Mouse (Mus musculus) spleen, adult 2 months (tissue): ENCODE results near the gene Psmd6. TPM values are rescaled to one million over a fixed set of nuclear protein-coding genes. Genes with fewer than 3 reads are reported as not detected.

Source experiments
- DNase-seq, 2 experiments: peaks; one replicate each; pipeline versions ENCODE4 v3.0.0 to v3.0.0-alpha.2; 2012 to 2021; ENCODE audit warnings: low spot score in 2 of 2, low read depth in 1 of 2
- H3K27ac ChIP-seq: fragments of 200-500 bp; 2 replicates; pipeline ENCODE4 v1.5.1; 2012; ENCODE audit warnings: low read length, inconsistent platforms; ENCODE audit not compliant: insufficient read depth
- H3K27me3 ChIP-seq: fragments of 200-500 bp; 2 replicates; pipeline ENCODE4 v1.6.1; 2012; ENCODE audit warnings: mild to moderate bottlenecking, moderate library complexity, low read length, inconsistent platforms; ENCODE audit not compliant: control insufficient read depth, insufficient read depth
- H3K36me3 ChIP-seq: fragments of 200-500 bp; 2 replicates; pipeline ENCODE4 v1.6.1; 2012; ENCODE audit warnings: mild to moderate bottlenecking, low read length, inconsistent platforms; ENCODE audit not compliant: control insufficient read depth, insufficient read depth
- H3K4me1 ChIP-seq: fragments of 200-500 bp; 2 replicates; pipeline ENCODE4 v1.6.1; 2011; ENCODE audit warnings: inconsistent platforms; ENCODE audit not compliant: control insufficient read depth, insufficient read depth, insufficient read length
- H3K4me3 ChIP-seq: fragments of 200-500 bp; 2 replicates; pipeline ENCODE4 v1.5.1; 2011; ENCODE audit warnings: mild to moderate bottlenecking, inconsistent platforms; ENCODE audit not compliant: insufficient read depth, insufficient read length; ENCODE audit errors: extremely low read depth
- CTCF ChIP-seq: fragments of 200-500 bp; IDR thresholded peaks from 2 replicates; pipeline ENCODE4 v1.5.1; 2011; ENCODE audit warnings: mild to moderate bottlenecking, inconsistent platforms; ENCODE audit not compliant: insufficient read depth, insufficient read length, insufficient replicate concordance; ENCODE audit errors: extremely low read depth
- POLR2A ChIP-seq: fragments of 200-500 bp; IDR thresholded peaks from 2 replicates; pipeline ENCODE4 v1.6.1; 2011; ENCODE audit warnings: low read depth, low read length, inconsistent platforms
- WGBS: fragments of 180-500 bp; shearing (Covaris S2); methylation state at CpG from one replicate; pipeline ENCODE4 v1.1.7; 2018; 5-methylcytosine and 5-hydroxymethylcytosine counted together
- polyA plus RNA-seq: library from polyadenylated mRNA; depleted of rRNA; stranded (reverse); fragments of >200 nt; gene quantifications from 2 replicates; pipeline ENCODE4 v1.2.3, GENCODE M21; 2012; rRNA removed

Gene Psmd6
- polyA plus RNA-seq, 1 experiment: 15.0 TPM

- TF ChIP-seq POLR2A (no peak), CTCF (no peak)
- no peaks in the 10 kb centered on the region for H3K27me3 ChIP-seq
- peaks cover 10% of the 10 kb centered on the region for H3K4me1 ChIP-seq
- 17% methylated on average over 5 of the region's 5 CpGs for WGBS
- no peak overlapping the region for H3K4me3 ChIP-seq
- no peaks in the 10 kb centered on the region for H3K36me3 ChIP-seq
- no peak for DNase-seq
- no peak overlapping the region for H3K27ac ChIP-seq
Measured at GRCm38 (mm10) chr14:14064486-14065141, 56.2 kb downstream of the Psmd6 start.

DNA sequence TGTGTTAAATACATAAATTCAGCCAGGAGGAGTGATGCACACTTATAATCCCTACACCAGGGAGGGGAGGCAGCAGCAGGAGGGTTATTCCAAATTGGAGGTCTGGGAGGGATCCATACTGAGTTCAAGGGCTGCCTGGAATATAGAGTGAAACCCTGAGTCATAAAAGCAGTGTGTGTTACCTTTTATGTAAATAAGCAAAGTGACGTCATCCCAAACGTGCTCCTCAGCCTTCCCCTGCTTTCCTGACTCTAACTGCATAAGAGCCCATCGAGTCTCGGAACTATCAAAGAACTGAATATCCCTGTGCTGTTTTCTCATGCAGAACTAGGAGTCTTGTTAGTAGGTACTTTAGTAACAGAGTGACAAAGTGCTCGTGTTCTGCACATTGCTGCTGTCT lies 57.4 kb downstream of the Psmd6 start:
- no peak for DNase-seq
- peaks cover 1% of the 10 kb centered on the region; the same call in 1 of the 2 replicates for H3K36me3 ChIP-seq
- no peaks in the 10 kb centered on the region for H3K27me3 ChIP-seq
- TF ChIP-seq POLR2A (no peak), CTCF (no peak)
- H3K4me1 ChIP-seq: peaks cover 10% of the 10 kb centered on the region
- no peak overlapping the region for H3K4me3 ChIP-seq
- no peak overlapping the region for H3K27ac ChIP-seq
- 85% methylated on average over 5 of the region's 5 CpGs for WGBS

DNA sequence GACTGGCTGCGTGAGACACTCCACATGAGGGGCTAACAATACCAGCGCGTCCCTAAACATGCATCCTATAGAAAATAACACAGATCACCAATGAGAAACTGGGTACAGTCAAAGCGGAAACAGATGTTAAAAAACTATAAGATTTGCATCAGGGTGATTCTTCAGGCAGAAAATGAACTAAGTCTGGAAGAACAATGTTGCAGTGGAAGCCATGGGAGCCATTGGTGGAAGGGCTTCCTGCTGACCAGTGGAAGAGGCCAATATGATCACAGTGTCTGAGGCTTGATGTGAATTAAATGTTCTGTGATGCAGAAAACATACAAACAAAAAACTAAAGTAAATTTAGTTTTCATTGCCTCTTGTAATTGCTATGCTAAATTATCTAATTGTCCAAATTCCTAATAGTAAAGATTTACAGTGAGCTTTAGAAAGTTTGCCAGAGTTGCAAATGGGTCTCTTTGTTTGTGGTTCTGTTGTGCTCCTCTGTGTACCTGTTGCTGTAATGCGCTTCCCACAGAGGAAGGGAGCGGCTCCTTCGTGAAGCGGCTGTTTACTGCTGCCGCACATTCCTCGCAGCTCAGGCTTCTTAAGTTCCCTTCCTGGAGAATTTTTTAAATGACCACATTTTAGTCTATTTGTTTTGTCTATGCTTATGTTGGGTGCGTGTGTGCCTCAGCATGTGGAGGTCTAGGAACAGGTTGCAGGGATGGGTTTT lies 58.1 kb downstream of the Psmd6 start:
- WGBS: 96% methylated on average over 11 of the region's 11 CpGs
- no peak for DNase-seq
- Histone ChIP-seq H3K27me3 (no peaks in the 10 kb centered on the region), H3K36me3 (peaks cover 1% of the 10 kb centered on the region; the same call in 1 of the 2 replicates), H3K4me3 (no peak overlapping the region), H3K27ac (no peak overlapping the region), H3K4me1 (peaks cover 10% of the 10 kb centered on the region)
- TF ChIP-seq CTCF: no peak
- TF ChIP-seq POLR2A: no peak

Other genes with a start within 250 kb of the Psmd6 start
- gene Gm281, start 206.5 kb downstream of the Psmd6 start, polyA plus RNA-seq: not detected in 2 replicates
- 20.3 and 24.3 TPM in 2 replicates for gene Atxn7, start 159.5 kb downstream of the Psmd6 start, polyA plus RNA-seq
- gene Thoc7, start 159.1 kb downstream of the Psmd6 start, polyA plus RNA-seq: 7.0 and 8.2 TPM in 2 replicates
- not detected in 2 replicates for gene Olfr720, start 65.9 kb upstream of the Psmd6 start, polyA plus RNA-seq
- not detected in 2 replicates for gene Olfr31, start 201.8 kb upstream of the Psmd6 start, polyA plus RNA-seq
- gene Il3ra, start 225.3 kb upstream of the Psmd6 start, polyA plus RNA-seq: 56.9 and 65.3 TPM in 2 replicates